Mouse (Mus musculus) erythroblast, embryonic 14.5 days (primary cell): ENCODE data around the gene Rbfox2.

Experiments used
- GATA1 ChIP-seq: IDR thresholded peaks from 2 replicates; pipeline ENCODE4 v1.6.1; 2012; ENCODE audit warnings: low read length, inconsistent platforms, mixed read lengths
- TAL1 ChIP-seq: IDR thresholded peaks from 3 replicates; pipeline ENCODE4 v1.6.1; 2012; ENCODE audit warnings: low read length, inconsistent platforms, mixed read lengths

GRCm38 (mm10) chr15:77152336-77153087 is 154.3 kb downstream of the Rbfox2 start:
- TF ChIP-seq GATA1 = no peak
- no peak for TF ChIP-seq TAL1
